In the genomic region with DNA sequence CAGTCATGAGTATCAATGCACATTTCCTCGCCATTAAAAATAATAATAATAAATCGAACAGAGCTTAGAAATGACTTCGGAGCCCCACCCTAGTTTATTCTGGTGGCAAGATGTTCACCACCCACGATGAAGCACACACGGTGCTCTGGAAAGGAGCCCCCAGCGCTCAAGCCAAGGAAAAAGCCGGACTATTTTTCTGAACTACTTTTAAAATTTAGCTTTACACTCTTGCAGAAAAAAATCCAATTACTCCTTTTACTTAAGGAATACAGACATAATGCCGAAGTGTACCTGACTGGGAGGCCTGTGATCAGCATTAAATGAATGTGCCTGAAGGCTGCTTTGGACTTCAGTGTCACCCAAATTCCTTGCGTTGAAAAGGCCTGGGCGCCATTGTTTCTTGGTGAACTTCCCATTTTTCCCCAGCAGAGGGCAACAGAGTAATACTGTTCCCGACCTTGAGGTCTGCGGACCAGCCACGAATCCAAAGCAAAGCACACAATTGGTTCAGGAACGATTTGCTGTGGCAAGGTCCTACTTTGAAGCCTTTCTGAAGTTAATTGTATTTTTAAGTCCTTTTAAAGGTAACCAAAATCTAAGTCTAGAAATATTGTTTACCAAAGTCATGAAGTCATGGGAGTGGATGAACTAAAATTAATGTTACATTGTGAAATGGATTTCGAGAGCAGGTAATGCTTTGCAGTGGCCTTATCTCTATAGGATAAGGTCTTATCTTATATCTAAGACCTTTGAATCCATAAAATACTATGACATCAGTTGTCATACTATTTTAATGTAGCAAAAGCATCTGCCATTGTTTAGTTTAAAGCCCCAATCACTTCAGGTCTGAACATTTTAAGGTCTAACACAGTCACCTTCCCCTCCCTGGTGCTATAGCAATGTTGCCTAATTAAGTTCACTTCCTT, we compare ENCODE assay signal across 9 mouse cellular contexts.
A peak's percentile ranks its signal among the peaks of the same experiment; 100 is the strongest.
DNase-seq lines count a peak whose midpoint lies in the region; ATAC-seq and TF ChIP-seq lines count a peak whose summit lies in the region.
"Had no signal": no experiment of that assay in that cellular context is flagged by ENCODE, and none has a peak within 500 bp of the region (broad histone marks: within the 10 kb centered on the region; RNA-seq: fewer than 3 reads in every experiment).

No protein-coding gene starts in this region.

- no peaks in the 10 kb centered on the region for H3K36me3 ChIP-seq in G1E (replicated peaks)
- H3K36me3 ChIP-seq in forebrain, embryonic 15.5 days, result no peaks in the 10 kb centered on the region
- peaks cover 3% of the 10 kb centered on the region; the same call in 1 of the 2 replicates for H3K36me3 ChIP-seq in hindbrain, embryonic 12.5 days
- H3K36me3 ChIP-seq: limb, embryonic 15.5 days had no signal

- peak overlapping the region; percentile 45 for H3K4me2 ChIP-seq in forebrain, embryonic 15.5 days (replicated peaks)
- H3K4me2 ChIP-seq in hindbrain, embryonic 12.5 days (replicated peaks), result peak overlapping the region; percentile 15; the same call in 1 of the 2 replicates
- H3K4me2 ChIP-seq: limb, embryonic 15.5 days had no signal

- peak; percentile 54; the same call in 1 of the 2 replicates for ATAC-seq in G1E (ENCODE audit: extremely low read depth, insufficient number of reproducible peaks, low FRiP score, poor library complexity, severe bottlenecking)
- ATAC-seq in forebrain, embryonic 15.5 days (replicated peaks), result peak; percentile 70
- ATAC-seq in hindbrain, embryonic 12.5 days (ENCODE audit: low FRiP score), result peak; percentile 63

- H3K9me3 ChIP-seq in G1E (replicated peaks), result 0 out of 2 replicates have a peak, but pooled peaks cover 3% of the 10 kb centered on the region
- H3K9me3 ChIP-seq in forebrain, embryonic 15.5 days, result no peaks in the 10 kb centered on the region
- no peaks in the 10 kb centered on the region for H3K9me3 ChIP-seq in hindbrain, embryonic 12.5 days (replicated peaks)
- H3K9me3 ChIP-seq: limb, embryonic 15.5 days had no signal

- no peak for TF ChIP-seq CTCF in G1E (IDR thresholded peaks at IDR 0.05; ENCODE audit: low read depth, low read length)

- no peak for DNase-seq in G1E (ENCODE audit: low spot score)
- DNase-seq in c-Kit-positive CD71-positive TER-119-negative erythroid progenitor cells, embryonic 14.5 days (ENCODE audit: low read depth), result peak; percentile 13
- peak; percentile 75 for DNase-seq in layer of hippocampus, adult 9-10 months (ENCODE audit: low spot score)
- DNase-seq in lung, postnatal 14 days, result peak; percentile 80
- DNase-seq in retina, embryonic 14.5 days (ENCODE audit: low spot score), result peak; percentile 93
- peak; percentile 62 for DNase-seq in thymus, postnatal 4 days

- WGBS in forebrain, embryonic 15.5 days, result 23% methylated on average over 15 of the region's 15 CpGs
- WGBS in hindbrain, embryonic 12.5 days, result 41% methylated on average over 15 of the region's 15 CpGs

- H3K4me1 ChIP-seq in G1E (ENCODE audit: insufficient read depth, low read depth, low read length), result no peaks in the 10 kb centered on the region
- peaks cover 22% of the 10 kb centered on the region for H3K4me1 ChIP-seq in forebrain, embryonic 15.5 days
- H3K4me1 ChIP-seq in hindbrain, embryonic 12.5 days, result peaks cover 11% of the 10 kb centered on the region
- H3K4me1 ChIP-seq: limb, embryonic 15.5 days had no signal

- H3K9ac ChIP-seq in forebrain, embryonic 15.5 days (replicated peaks), result peak overlapping the region; percentile 20
- no peak overlapping the region for H3K9ac ChIP-seq in hindbrain, embryonic 12.5 days
- H3K9ac ChIP-seq: limb, embryonic 15.5 days had no signal

- H3K27ac ChIP-seq in forebrain, embryonic 15.5 days (replicated peaks), result peak overlapping the region; percentile 86
- H3K27ac ChIP-seq in hindbrain, embryonic 12.5 days, result peak overlapping the region; percentile 80
- H3K27ac ChIP-seq: limb, embryonic 15.5 days had no signal

- no peak overlapping the region for H3K4me3 ChIP-seq in G1E (ENCODE audit: low read depth, low read length)
- peak overlapping the region; percentile 28 for H3K4me3 ChIP-seq in forebrain, embryonic 15.5 days
- H3K4me3 ChIP-seq in hindbrain, embryonic 12.5 days, result no peak overlapping the region
- H3K4me3 ChIP-seq: limb, embryonic 15.5 days had no signal

- H3K27me3 ChIP-seq in G1E (ENCODE audit: insufficient read depth, low read length), result no peaks in the 10 kb centered on the region
- H3K27me3 ChIP-seq in forebrain, embryonic 15.5 days, result no peaks in the 10 kb centered on the region
- no peaks in the 10 kb centered on the region for H3K27me3 ChIP-seq in hindbrain, embryonic 12.5 days
- H3K27me3 ChIP-seq: limb, embryonic 15.5 days had no signal
